Mouse (Mus musculus) megakaryocyte, embryonic 14.5 days (primary cell): ENCODE data around the gene Tgfbr2.

ENCODE experiments used
- FLI1 ChIP-seq: IDR thresholded peaks from 2 replicates; pipeline ENCODE4 v1.6.1; 2012; ENCODE audit warnings: low read length, inconsistent platforms, mixed read lengths
- GATA1 ChIP-seq: IDR thresholded peaks from 3 replicates; pipeline ENCODE4 v1.6.1; 2012; ENCODE audit warnings: mixed read lengths, low read length, inconsistent platforms, borderline replicate concordance

DNA sequence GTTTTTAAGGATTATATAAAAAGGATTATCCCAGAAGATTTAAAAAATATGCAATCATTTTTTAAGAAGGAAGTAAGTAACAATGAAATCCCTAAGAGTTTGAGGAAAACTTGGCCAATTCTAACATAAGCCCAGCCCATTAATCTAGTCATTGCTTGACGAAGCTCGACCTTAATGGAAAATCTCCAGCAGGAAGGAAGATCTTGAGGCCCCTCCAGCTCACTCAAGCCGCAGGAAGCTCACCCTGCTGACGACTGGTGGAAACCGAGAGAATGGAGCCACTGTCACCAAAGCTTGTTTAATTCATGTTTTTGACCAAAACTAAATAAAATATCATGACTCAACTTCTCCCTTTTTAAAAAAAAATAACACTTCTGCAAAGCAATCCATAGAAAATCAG lies 18.7 kb downstream of the Tgfbr2 start:
- TF ChIP-seq GATA1 (no peak), FLI1 (no peak)
